ENCODE assay signal across 32 mouse cellular contexts in the genomic region with DNA sequence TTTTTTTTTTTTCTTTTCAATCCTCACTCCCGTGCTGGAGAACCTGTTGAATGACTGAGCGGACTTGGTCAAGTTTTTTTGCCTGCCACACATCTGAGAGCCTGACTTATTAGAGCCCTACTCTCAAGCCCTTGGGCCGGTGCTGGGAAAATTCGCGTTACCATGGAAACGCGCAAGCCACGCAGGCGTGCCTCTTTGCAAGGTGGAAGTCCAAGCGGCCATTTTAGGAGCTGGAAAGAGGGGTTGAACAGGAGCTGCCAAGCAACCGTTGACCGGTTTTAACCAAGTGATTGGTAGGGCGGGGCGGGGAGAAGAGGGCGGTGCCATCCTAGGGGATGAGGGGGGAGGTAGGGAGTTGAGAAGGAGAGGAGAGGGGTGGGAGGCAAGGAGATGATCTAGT. TPM values are rescaled to one million over a fixed set of nuclear protein-coding genes. Genes with fewer than 3 reads are reported as not detected.
DNase-seq lines count a peak whose midpoint lies in the region; ATAC-seq and TF ChIP-seq lines count a peak whose summit lies in the region.
"Had no signal": no experiment of that assay in that cellular context is flagged by ENCODE, and none has a peak within 500 bp of the region (broad histone marks: within the 10 kb centered on the region; RNA-seq: fewer than 3 reads in every experiment).

No protein-coding gene starts in this region.

- peak; percentile 31 for DNase-seq in forebrain, postnatal 0 days
- DNase-seq in lung, adult 2 months: no peak
- peak; percentile 25 for DNase-seq in neural tube, embryonic 11.5 days (ENCODE audit: low spot score)
- DNase-seq in thymus, adult 2 months: no peak
- no peak for DNase-seq in forebrain, embryonic 10.5 days (ENCODE audit: extremely low spot score, low spot score)
- DNase-seq: adrenal gland, postnatal 36 days; cerebellum, adult 18-20 months; gastrocnemius, adult 2 months; gastrocnemius, postnatal 36 days; heart, adult 18-20 months; heart, postnatal 4 days; kidney, adult 18-20 months; kidney, postnatal 25 days; right cerebral cortex, adult 18-20 months; spleen, adult 18-20 months had no signal

- peaks cover 15% of the 10 kb centered on the region for H3K4me1 ChIP-seq in forebrain, postnatal 0 days (ENCODE audit: insufficient read depth)
- peaks cover 6% of the 10 kb centered on the region; the same call in 1 of the 2 replicates for H3K4me1 ChIP-seq in forebrain, embryonic 16.5 days (replicated peaks; ENCODE audit: control insufficient read depth, insufficient read depth, low read length)
- peaks cover 15% of the 10 kb centered on the region for H3K4me1 ChIP-seq in lung, embryonic 15.5 days
- H3K4me1 ChIP-seq in lung, adult 2 months (ENCODE audit: control insufficient read depth, insufficient read depth, low read length): 0 out of 2 replicates have a peak, but pooled peaks cover 4% of the 10 kb centered on the region
- H3K4me1 ChIP-seq in neural tube, embryonic 11.5 days (ENCODE audit: control insufficient read depth, insufficient read depth, low read length): no peaks in the 10 kb centered on the region
- H3K4me1 ChIP-seq in neural tube, embryonic 15.5 days: peaks cover 19% of the 10 kb centered on the region
- H3K4me1 ChIP-seq in thymus, adult 2 months (replicated peaks; ENCODE audit: control insufficient read depth, insufficient read depth, low read length): peaks cover 7% of the 10 kb centered on the region
- peaks cover 26% of the 10 kb centered on the region for H3K4me1 ChIP-seq in forebrain, embryonic 10.5 days

- no peaks in the 10 kb centered on the region for H3K27me3 ChIP-seq in forebrain, postnatal 0 days (ENCODE audit: insufficient read depth, low read length)
- 0 out of 2 replicates have a peak, but pooled peaks cover 11% of the 10 kb centered on the region for H3K27me3 ChIP-seq in forebrain, embryonic 16.5 days (replicated peaks; ENCODE audit: control insufficient read depth, insufficient read depth, low read length)
- H3K27me3 ChIP-seq in lung, embryonic 15.5 days: no peaks in the 10 kb centered on the region
- peaks cover 7% of the 10 kb centered on the region for H3K27me3 ChIP-seq in neural tube, embryonic 11.5 days (ENCODE audit: control insufficient read depth, insufficient read depth, low read length)
- H3K27me3 ChIP-seq in neural tube, embryonic 15.5 days (replicated peaks): peaks cover 8% of the 10 kb centered on the region; the same call in 1 of the 2 replicates
- H3K27me3 ChIP-seq in thymus, adult 2 months (ENCODE audit: control insufficient read depth, insufficient read depth, low read length): no peaks in the 10 kb centered on the region
- peaks cover 24% of the 10 kb centered on the region for H3K27me3 ChIP-seq in forebrain, embryonic 10.5 days (ENCODE audit: poor library complexity, severe bottlenecking)
- H3K27me3 ChIP-seq: CH12.LX; kidney, embryonic 15.5 days; Patski had no signal

- H3K36me3 ChIP-seq in forebrain, postnatal 0 days (ENCODE audit: insufficient read depth): no peaks in the 10 kb centered on the region
- no peaks in the 10 kb centered on the region for H3K36me3 ChIP-seq in forebrain, embryonic 16.5 days (ENCODE audit: control insufficient read depth, insufficient read depth)
- no peaks in the 10 kb centered on the region for H3K36me3 ChIP-seq in lung, embryonic 15.5 days
- no peaks in the 10 kb centered on the region for H3K36me3 ChIP-seq in neural tube, embryonic 11.5 days (ENCODE audit: control insufficient read depth, insufficient read depth, low read length)
- no peaks in the 10 kb centered on the region for H3K36me3 ChIP-seq in neural tube, embryonic 15.5 days
- H3K36me3 ChIP-seq in thymus, adult 2 months (ENCODE audit: control insufficient read depth, insufficient read depth, low read length): no peaks in the 10 kb centered on the region
- no peaks in the 10 kb centered on the region for H3K36me3 ChIP-seq in forebrain, embryonic 10.5 days (replicated peaks)
- H3K36me3 ChIP-seq: limb, embryonic 12.5 days; liver, embryonic 15.5 days had no signal

- no peak overlapping the region for H3K4me2 ChIP-seq in forebrain, postnatal 0 days (ENCODE audit: low read depth)
- no peak overlapping the region for H3K4me2 ChIP-seq in forebrain, embryonic 16.5 days (ENCODE audit: low read length)
- no peak overlapping the region for H3K4me2 ChIP-seq in lung, embryonic 15.5 days
- no peak overlapping the region for H3K4me2 ChIP-seq in neural tube, embryonic 11.5 days (ENCODE audit: low read depth)
- H3K4me2 ChIP-seq in neural tube, embryonic 15.5 days: no peak overlapping the region
- H3K4me2 ChIP-seq: heart, embryonic 12.5 days; kidney, embryonic 15.5 days; liver, embryonic 15.5 days had no signal

- 0 out of 2 replicates have a peak, but pooled peaks cover 3% of the 10 kb centered on the region for H3K9me3 ChIP-seq in forebrain, postnatal 0 days (ENCODE audit: low read length)
- peaks cover 1% of the 10 kb centered on the region; the same call in 1 of the 2 replicates for H3K9me3 ChIP-seq in forebrain, embryonic 16.5 days (ENCODE audit: control insufficient read depth, low read length)
- peaks cover 5% of the 10 kb centered on the region; the same call in 1 of the 2 replicates for H3K9me3 ChIP-seq in lung, embryonic 15.5 days
- no peaks in the 10 kb centered on the region for H3K9me3 ChIP-seq in neural tube, embryonic 11.5 days (ENCODE audit: control insufficient read depth, low read length)
- H3K9me3 ChIP-seq in neural tube, embryonic 15.5 days (replicated peaks): no peaks in the 10 kb centered on the region
- H3K9me3 ChIP-seq in forebrain, embryonic 10.5 days: peaks cover 27% of the 10 kb centered on the region

- no peak overlapping the region for H3K9ac ChIP-seq in forebrain, postnatal 0 days
- no peak overlapping the region for H3K9ac ChIP-seq in forebrain, embryonic 16.5 days (replicated peaks; ENCODE audit: low read depth, low read length)
- no peak overlapping the region for H3K9ac ChIP-seq in lung, embryonic 15.5 days
- no peak overlapping the region for H3K9ac ChIP-seq in neural tube, embryonic 11.5 days (ENCODE audit: low read length)
- H3K9ac ChIP-seq in neural tube, embryonic 15.5 days (replicated peaks): no peak overlapping the region
- H3K9ac ChIP-seq: heart, embryonic 12.5 days; kidney, embryonic 15.5 days; limb, embryonic 12.5 days; liver, embryonic 15.5 days had no signal

- TF ChIP-seq CTCF in forebrain, postnatal 0 days (IDR thresholded peaks at IDR 0.05; ENCODE audit: low read depth): no peak
- no peak for TF ChIP-seq CTCF in lung, adult 2 months (IDR thresholded peaks at IDR 0.05; ENCODE audit: insufficient read depth, low read length)
- TF ChIP-seq CTCF in thymus, adult 2 months (IDR thresholded peaks at IDR 0.05; ENCODE audit: borderline replicate concordance, control insufficient read depth, extremely low read depth, insufficient read depth, low read length, poor library complexity): no peak

- H3K4me3 ChIP-seq in forebrain, postnatal 0 days (ENCODE audit: low read depth, low read length): no peak overlapping the region
- H3K4me3 ChIP-seq in forebrain, embryonic 16.5 days (replicated peaks; ENCODE audit: low read length): no peak overlapping the region
- H3K4me3 ChIP-seq in lung, embryonic 15.5 days: no peak overlapping the region
- no peak overlapping the region for H3K4me3 ChIP-seq in lung, adult 2 months (replicated peaks; ENCODE audit: extremely low read depth, low read depth, low read length)
- H3K4me3 ChIP-seq in neural tube, embryonic 11.5 days (ENCODE audit: low read depth, low read length): no peak overlapping the region
- H3K4me3 ChIP-seq in neural tube, embryonic 15.5 days (replicated peaks): no peak overlapping the region
- H3K4me3 ChIP-seq in thymus, adult 2 months (ENCODE audit: control insufficient read depth, insufficient read depth, low read length): no peak overlapping the region
- no peak overlapping the region for H3K4me3 ChIP-seq in forebrain, embryonic 10.5 days
- H3K4me3 ChIP-seq: gastrocnemius, adult 2 months; heart, embryonic 12.5 days; kidney, embryonic 15.5 days; left cerebral cortex, adult 2 months; limb, embryonic 12.5 days; liver, embryonic 15.5 days had no signal

- H3K27ac ChIP-seq in forebrain, postnatal 0 days (ENCODE audit: low read depth, low read length): no peak overlapping the region
- no peak overlapping the region for H3K27ac ChIP-seq in forebrain, embryonic 16.5 days (ENCODE audit: low read length)
- H3K27ac ChIP-seq in lung, embryonic 15.5 days: peak overlapping the region; percentile 67
- H3K27ac ChIP-seq in neural tube, embryonic 11.5 days (ENCODE audit: low read depth, low read length): no peak overlapping the region
- H3K27ac ChIP-seq in neural tube, embryonic 15.5 days (replicated peaks): no peak overlapping the region
- H3K27ac ChIP-seq in thymus, adult 2 months (ENCODE audit: control insufficient read depth, insufficient read depth, low read length): no peak overlapping the region
- H3K27ac ChIP-seq in forebrain, embryonic 10.5 days: no peak overlapping the region
- H3K27ac ChIP-seq: gastrocnemius, adult 2 months; left cerebral cortex, adult 2 months; limb, embryonic 12.5 days; liver, embryonic 15.5 days; macrophage had no signal

- no peak for TF ChIP-seq POLR2A in lung, adult 2 months (IDR thresholded peaks at IDR 0.05; ENCODE audit: borderline replicate concordance, extremely low read depth, low read depth, low read length)
- no peak for TF ChIP-seq POLR2A in thymus, adult 2 months (IDR thresholded peaks at IDR 0.05; ENCODE audit: control insufficient read depth, extremely low read depth, insufficient read depth, low read length, poor library complexity)

- WGBS in forebrain, postnatal 0 days: 47% methylated on average over 15 of the region's 15 CpGs
- 46% methylated on average over 15 of the region's 15 CpGs for WGBS in forebrain, embryonic 16.5 days
- WGBS in lung, embryonic 15.5 days: 42% methylated on average over 15 of the region's 15 CpGs
- 57% methylated on average over 15 of the region's 15 CpGs for WGBS in lung, adult 2 months
- 41% methylated on average over 15 of the region's 15 CpGs for WGBS in neural tube, embryonic 11.5 days
- WGBS in neural tube, embryonic 15.5 days: 44% methylated on average over 15 of the region's 15 CpGs
- 87% methylated on average over 15 of the region's 15 CpGs for WGBS in thymus, adult 2 months
- WGBS in forebrain, embryonic 10.5 days: 44% methylated on average over 15 of the region's 15 CpGs

- ATAC-seq in forebrain, postnatal 0 days: no peak
- no peak for ATAC-seq in forebrain, embryonic 16.5 days
- ATAC-seq in lung, embryonic 15.5 days (ENCODE audit: borderline replicate concordance, extremely low read depth, low FRiP score, low TSS enrichment): no peak
- ATAC-seq in neural tube, embryonic 11.5 days (ENCODE audit: insufficient read depth, low FRiP score, low TSS enrichment): no peak
- ATAC-seq in neural tube, embryonic 15.5 days (ENCODE audit: low FRiP score): no peak
- ATAC-seq: forebrain, embryonic 14.5 days; Patski had no signal

RNA-seq across cellular contexts. Expression of a gene that starts 1.0 kb away (rescaled TPM):
- 2.5 and 3.5 TPM in 2 replicates for total RNA-seq in forebrain, postnatal 0 days (2014; rRNA removed)
- 0.75 and 2.3 TPM in 2 replicates for polyA plus RNA-seq in forebrain, postnatal 0 days (2015; fragmentation: Nextera tagmentation; extraction: Ambion mirVana)
- 1.3 and 2.5 TPM in 2 replicates for polyA plus RNA-seq in forebrain, embryonic 16.5 days (2015; fragmentation: Nextera tagmentation; extraction: Ambion mirVana)
- 0.86 and 1.0 TPM in 2 replicates for polyA plus RNA-seq in lung, embryonic 15.5 days (2015; fragmentation: Nextera tagmentation; extraction: Ambion mirVana)
- 3.4 and 3.9 TPM in 2 replicates for polyA plus RNA-seq in lung, adult 2 months (2012; rRNA removed)
- 0.56 and 1.0 TPM in 2 replicates for polyA plus RNA-seq in neural tube, embryonic 11.5 days (2014; fragmentation: Nextera tagmentation; extraction: Ambion mirVana)
- 1.9 and 4.4 TPM in 2 replicates for polyA plus RNA-seq in neural tube, embryonic 15.5 days (2015; fragmentation: Nextera tagmentation; extraction: Ambion mirVana)
- polyA plus RNA-seq in thymus, adult 2 months (2012; rRNA removed): 1.7 and 2.5 TPM in 2 replicates
- polyA plus RNA-seq in forebrain, embryonic 10.5 days (2016; fragmentation: Nextera tagmentation; extraction: Ambion mirVana): 0.33 and 0.38 TPM in 2 replicates
- polyA plus RNA-seq: C2C12, Patski had no signal

RNA-seq across cellular contexts. Expression of a gene that starts 17.5 kb away (rescaled TPM):
- 1.7 and 6.1 TPM in 2 replicates for total RNA-seq in forebrain, postnatal 0 days (2014; rRNA removed)
- 0.88 and 0.97 TPM in 2 replicates for polyA plus RNA-seq in forebrain, postnatal 0 days (2015; fragmentation: Nextera tagmentation; extraction: Ambion mirVana)
- polyA plus RNA-seq in forebrain, embryonic 16.5 days (2015; fragmentation: Nextera tagmentation; extraction: Ambion mirVana): 0.61 and 1.1 TPM in 2 replicates
- polyA plus RNA-seq in lung, embryonic 15.5 days (2015; fragmentation: Nextera tagmentation; extraction: Ambion mirVana): 1.7 and 2.0 TPM in 2 replicates
- polyA plus RNA-seq in lung, adult 2 months (2012; rRNA removed): 30.6 and 41.5 TPM in 2 replicates
- polyA plus RNA-seq in neural tube, embryonic 11.5 days (2014; fragmentation: Nextera tagmentation; extraction: Ambion mirVana): 0.41 and 1.2 TPM in 2 replicates
- 0.54 and 1.4 TPM in 2 replicates for polyA plus RNA-seq in neural tube, embryonic 15.5 days (2015; fragmentation: Nextera tagmentation; extraction: Ambion mirVana)
- 34.7 and 37.5 TPM in 2 replicates for polyA plus RNA-seq in thymus, adult 2 months (2012; rRNA removed)
- 0.64 and 0.79 TPM in 2 replicates for polyA plus RNA-seq in forebrain, embryonic 10.5 days (2016; fragmentation: Nextera tagmentation; extraction: Ambion mirVana)
- total RNA-seq: megakaryocyte-erythroid progenitor cell, adult 5-6 weeks had no signal
- polyA plus RNA-seq: Patski had no signal

RNA-seq across cellular contexts. Expression of a gene that starts 23.3 kb away (rescaled TPM):
- 71.2 and 84.1 TPM in 2 replicates for total RNA-seq in forebrain, postnatal 0 days (2014; rRNA removed)
- 97.7 and 100 TPM in 2 replicates for polyA plus RNA-seq in forebrain, postnatal 0 days (2015; fragmentation: Nextera tagmentation; extraction: Ambion mirVana)
- 76.3 and 81.0 TPM in 2 replicates for polyA plus RNA-seq in forebrain, embryonic 16.5 days (2015; fragmentation: Nextera tagmentation; extraction: Ambion mirVana)
- polyA plus RNA-seq in lung, embryonic 15.5 days (2015; fragmentation: Nextera tagmentation; extraction: Ambion mirVana): 133 and 134 TPM in 2 replicates
- polyA plus RNA-seq in lung, adult 2 months (2012; rRNA removed): 182 and 190 TPM in 2 replicates
- 87.3 and 94.1 TPM in 2 replicates for polyA plus RNA-seq in neural tube, embryonic 11.5 days (2014; fragmentation: Nextera tagmentation; extraction: Ambion mirVana)
- 112 and 113 TPM in 2 replicates for polyA plus RNA-seq in neural tube, embryonic 15.5 days (2015; fragmentation: Nextera tagmentation; extraction: Ambion mirVana)
- polyA plus RNA-seq in thymus, adult 2 months (2012; rRNA removed): 143 and 146 TPM in 2 replicates
- polyA plus RNA-seq in forebrain, embryonic 10.5 days (2016; fragmentation: Nextera tagmentation; extraction: Ambion mirVana): 103 and 108 TPM in 2 replicates

RNA-seq across cellular contexts. Expression of a gene that starts 33.4 kb away (rescaled TPM):
- 0.23 TPM in 1 of 2 replicates, not detected in the other for total RNA-seq in forebrain, postnatal 0 days (2014; rRNA removed)
- 0.67 and 0.82 TPM in 2 replicates for polyA plus RNA-seq in forebrain, postnatal 0 days (2015; fragmentation: Nextera tagmentation; extraction: Ambion mirVana)
- polyA plus RNA-seq in forebrain, embryonic 16.5 days (2015; fragmentation: Nextera tagmentation; extraction: Ambion mirVana): 0.65 and 1.5 TPM in 2 replicates
- polyA plus RNA-seq in lung, embryonic 15.5 days (2015; fragmentation: Nextera tagmentation; extraction: Ambion mirVana): 13.1 and 14.4 TPM in 2 replicates
- 7.9 and 12.6 TPM in 2 replicates for polyA plus RNA-seq in lung, adult 2 months (2012; rRNA removed)
- polyA plus RNA-seq in neural tube, embryonic 11.5 days (2014; fragmentation: Nextera tagmentation; extraction: Ambion mirVana): 1.2 and 1.6 TPM in 2 replicates
- 1.4 and 12.8 TPM in 2 replicates for polyA plus RNA-seq in neural tube, embryonic 15.5 days (2015; fragmentation: Nextera tagmentation; extraction: Ambion mirVana)
- polyA plus RNA-seq in thymus, adult 2 months (2012; rRNA removed): 3.6 and 3.7 TPM in 2 replicates
- 2.9 and 4.1 TPM in 2 replicates for polyA plus RNA-seq in forebrain, embryonic 10.5 days (2016; fragmentation: Nextera tagmentation; extraction: Ambion mirVana)
- total RNA-seq: layer of hippocampus, adult 18-20 months; layer of hippocampus, postnatal 14 days; left cerebral cortex, postnatal 25 days had no signal
- polyA plus RNA-seq: macrophage had no signal

RNA-seq across cellular contexts. Expression of a gene that starts 34.3 kb away (rescaled TPM):
- total RNA-seq in forebrain, postnatal 0 days (2014; rRNA removed): 245 and 253 TPM in 2 replicates
- polyA plus RNA-seq in forebrain, postnatal 0 days (2015; fragmentation: Nextera tagmentation; extraction: Ambion mirVana): 292 and 338 TPM in 2 replicates
- 267 and 277 TPM in 2 replicates for polyA plus RNA-seq in forebrain, embryonic 16.5 days (2015; fragmentation: Nextera tagmentation; extraction: Ambion mirVana)
- polyA plus RNA-seq in lung, embryonic 15.5 days (2015; fragmentation: Nextera tagmentation; extraction: Ambion mirVana): 267 and 270 TPM in 2 replicates
- polyA plus RNA-seq in lung, adult 2 months (2012; rRNA removed): 93.5 and 165 TPM in 2 replicates
- 321 and 325 TPM in 2 replicates for polyA plus RNA-seq in neural tube, embryonic 11.5 days (2014; fragmentation: Nextera tagmentation; extraction: Ambion mirVana)
- 266 and 278 TPM in 2 replicates for polyA plus RNA-seq in neural tube, embryonic 15.5 days (2015; fragmentation: Nextera tagmentation; extraction: Ambion mirVana)
- polyA plus RNA-seq in thymus, adult 2 months (2012; rRNA removed): 254 and 284 TPM in 2 replicates
- polyA plus RNA-seq in forebrain, embryonic 10.5 days (2016; fragmentation: Nextera tagmentation; extraction: Ambion mirVana): 290 and 304 TPM in 2 replicates

Comparison
In these comparisons a context has a peak if more than half of its experiments do, and no peak if none do; other contexts are left out.
1. DNase-seq: peak in forebrain, postnatal 0 days (single experiment) and neural tube, embryonic 11.5 days (single experiment); none in lung, adult 2 months (single experiment), thymus, adult 2 months (single experiment) and forebrain, embryonic 10.5 days (single experiment).
2. RNA of a gene that starts 17.5 kb away (polyA plus RNA-seq): 34.7 to 37.5 TPM in thymus, adult 2 months and 30.6 to 41.5 TPM in lung, adult 2 months; 1.7 to 2.0 TPM in lung, embryonic 15.5 days, 0.41 to 1.2 TPM in neural tube, embryonic 11.5 days, 0.61 to 1.1 TPM in forebrain, embryonic 16.5 days, 0.88 to 0.97 TPM in forebrain, postnatal 0 days, 0.64 to 0.79 TPM in forebrain, embryonic 10.5 days and 0.54 to 1.4 TPM in neural tube, embryonic 15.5 days; every median in the first group is over 10 times any median in the second.